Mouse (Mus musculus) G1E (cell line): Measurements from ENCODE around the gene Coro1c.

Experiments used
- CTCF ChIP-seq: IDR thresholded peaks from 2 replicates; pipeline ENCODE4 v1.5.1; 2012; ENCODE audit warnings: low read depth, low read length, inconsistent platforms, mixed read lengths
- TAL1 ChIP-seq: conservative IDR thresholded peaks from 2 replicates; pipeline ENCODE4 v1.6.1; 2012; ENCODE audit warnings: low read depth, low read length, inconsistent platforms, mixed read lengths

DNA sequence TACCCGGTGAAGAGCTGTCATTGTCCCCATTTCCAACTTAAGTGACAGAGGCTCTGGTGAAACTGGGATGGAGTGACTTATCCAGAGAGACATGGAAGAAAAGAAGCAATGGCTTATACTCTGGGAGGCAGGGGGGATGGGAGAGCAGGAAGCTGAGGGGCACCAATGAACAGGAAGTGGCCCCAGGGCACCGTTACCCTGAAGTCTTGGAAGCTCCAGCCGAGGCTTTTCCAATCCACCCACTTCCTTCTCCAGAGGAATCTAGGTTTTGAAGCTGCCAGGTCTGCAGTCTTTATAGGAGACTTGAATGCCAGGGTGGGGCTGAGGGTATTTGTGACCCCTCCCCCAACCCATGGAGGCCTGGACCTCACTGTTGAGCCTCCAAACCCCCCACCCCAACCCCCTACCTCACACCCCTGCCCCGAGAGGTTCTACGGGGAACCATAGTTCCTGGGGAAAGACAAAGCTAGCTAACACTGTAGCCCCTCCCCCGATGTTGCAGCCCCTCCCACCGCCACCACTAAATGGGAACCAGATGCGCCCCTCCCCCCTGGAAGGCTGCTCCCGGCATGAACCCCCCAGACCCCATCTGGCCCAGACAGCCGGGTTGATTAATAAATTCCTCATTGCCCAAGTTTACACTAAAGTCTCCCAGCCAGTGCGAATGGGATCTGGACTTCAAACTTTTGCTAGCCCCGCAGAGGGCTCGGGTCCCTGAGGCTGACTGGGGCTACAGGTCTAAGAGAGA lies 112.0 kb downstream of the Coro1c start:
- no peak for TF ChIP-seq CTCF
- TF ChIP-seq TAL1, result no peak
